Mouse (Mus musculus): Measurements from ENCODE around the gene Vtn. TPM values are rescaled to one million over a fixed set of nuclear protein-coding genes. Genes with fewer than 3 reads are reported as not detected.

Gene Vtn
- 1 to 10 TPM in 1 of 2 experiments, not detected in 1; 7.0 TPM for polyA plus RNA-seq (2017; shearing (Covaris generic))

DNA sequence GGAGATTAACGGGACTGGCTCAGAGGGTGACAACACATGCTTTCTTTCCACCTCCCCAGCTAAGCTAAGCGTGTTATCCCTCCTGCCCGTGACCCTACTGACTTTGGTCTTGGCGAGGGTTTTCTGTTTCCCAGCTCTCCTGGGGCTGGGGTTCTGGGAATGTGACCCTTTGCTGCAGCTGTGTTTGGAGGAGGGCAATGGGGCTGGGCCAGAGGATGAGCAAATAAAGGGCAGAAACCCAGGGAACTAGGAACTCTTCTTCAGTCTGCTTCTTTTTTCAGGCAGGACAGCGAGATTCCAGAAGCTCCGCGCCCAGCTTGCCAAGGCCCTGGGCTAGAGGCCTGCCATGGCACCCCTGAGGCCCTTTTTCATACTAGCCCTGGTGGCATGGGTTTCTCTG lies at the start of gene Vtn:
Vtn (plus strand) TSS at position 88 of the 400 bp plus-strand sequence.

DNA sequence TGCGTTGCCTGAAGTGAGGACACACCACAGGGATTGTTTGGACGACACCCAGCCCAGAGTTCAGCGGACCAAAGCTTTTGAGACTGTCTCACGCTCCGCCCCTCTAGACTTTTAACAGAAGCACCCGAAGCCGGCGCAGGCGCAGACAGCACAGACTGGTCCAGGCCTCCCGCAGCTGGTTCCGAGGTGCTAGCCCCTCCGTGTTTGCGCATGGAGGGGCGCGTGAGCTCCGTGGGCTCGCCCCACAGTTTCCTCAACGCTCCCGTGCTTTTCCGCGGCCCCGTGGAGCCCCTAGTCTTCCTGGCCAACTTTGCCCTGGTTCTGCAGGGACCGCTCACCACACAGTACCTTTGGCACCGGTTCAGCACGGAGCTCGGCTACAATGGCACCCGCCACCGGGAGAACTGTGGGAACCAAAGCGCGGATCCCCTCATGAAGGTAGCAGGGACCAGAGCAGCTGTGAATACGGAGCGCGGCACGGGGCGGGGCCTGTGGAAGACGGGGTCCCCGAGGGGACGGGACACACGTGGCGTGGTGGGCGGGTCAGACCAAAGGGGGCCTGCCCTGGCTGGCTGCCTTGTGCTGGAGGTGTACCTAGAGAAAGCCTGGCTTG lies 33.2 kb upstream of the Vtn start, which contains the start of gene Slc46a1:
Slc46a1 (plus strand) TSS at position 130 of the 613 bp plus-strand sequence.

DNA sequence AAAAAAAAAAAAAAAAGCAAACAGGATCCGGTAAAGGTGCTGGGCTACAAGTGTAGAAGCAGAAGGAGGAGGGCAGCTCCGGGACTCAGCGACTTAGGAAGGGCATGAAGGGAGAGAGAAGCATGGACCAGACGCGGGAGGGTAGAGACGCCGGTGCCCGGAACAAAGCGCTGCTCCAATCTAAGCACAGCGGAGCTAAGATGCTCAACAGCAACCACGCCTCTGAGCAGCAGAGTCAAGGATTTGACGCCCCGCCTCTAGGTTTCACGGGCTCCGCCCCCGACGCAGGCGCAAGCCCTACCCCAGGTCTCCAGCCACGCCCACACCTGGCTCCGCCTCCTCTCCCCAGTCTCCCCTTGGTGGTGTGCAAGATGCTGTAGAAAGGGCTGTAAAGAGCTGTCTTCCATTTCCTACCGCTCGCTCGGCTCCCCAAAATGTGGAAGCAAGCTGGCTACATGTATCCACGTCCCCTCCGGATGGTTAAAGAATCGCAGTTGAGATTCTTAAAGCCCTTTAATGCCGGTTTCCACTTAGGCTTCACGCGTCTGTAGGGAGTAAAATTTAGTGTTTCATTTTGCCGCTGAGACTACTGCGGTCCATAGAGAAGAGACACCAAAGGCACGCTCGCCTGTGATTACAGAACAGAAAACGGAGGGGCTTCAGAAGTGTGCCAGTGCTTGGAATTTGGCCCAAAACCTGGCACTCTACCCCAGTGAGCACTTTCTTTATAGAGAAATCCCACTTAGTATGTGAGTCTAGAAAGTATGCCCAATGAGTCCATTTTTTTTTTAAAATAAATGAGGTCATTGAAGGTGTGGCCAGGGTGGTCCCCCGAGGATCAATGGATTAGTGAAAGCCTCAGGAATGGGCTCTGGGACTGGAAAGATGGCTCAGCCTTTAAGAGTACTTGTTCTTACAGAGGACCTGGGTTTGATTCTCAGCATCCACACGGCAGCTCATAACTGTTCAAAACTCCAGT lies 1.1 kb upstream of the Vtn start, which contains the start of gene Sarm1:
Sarm1 (minus strand) TSS at position 211 of the 979 bp plus-strand sequence.

DNA sequence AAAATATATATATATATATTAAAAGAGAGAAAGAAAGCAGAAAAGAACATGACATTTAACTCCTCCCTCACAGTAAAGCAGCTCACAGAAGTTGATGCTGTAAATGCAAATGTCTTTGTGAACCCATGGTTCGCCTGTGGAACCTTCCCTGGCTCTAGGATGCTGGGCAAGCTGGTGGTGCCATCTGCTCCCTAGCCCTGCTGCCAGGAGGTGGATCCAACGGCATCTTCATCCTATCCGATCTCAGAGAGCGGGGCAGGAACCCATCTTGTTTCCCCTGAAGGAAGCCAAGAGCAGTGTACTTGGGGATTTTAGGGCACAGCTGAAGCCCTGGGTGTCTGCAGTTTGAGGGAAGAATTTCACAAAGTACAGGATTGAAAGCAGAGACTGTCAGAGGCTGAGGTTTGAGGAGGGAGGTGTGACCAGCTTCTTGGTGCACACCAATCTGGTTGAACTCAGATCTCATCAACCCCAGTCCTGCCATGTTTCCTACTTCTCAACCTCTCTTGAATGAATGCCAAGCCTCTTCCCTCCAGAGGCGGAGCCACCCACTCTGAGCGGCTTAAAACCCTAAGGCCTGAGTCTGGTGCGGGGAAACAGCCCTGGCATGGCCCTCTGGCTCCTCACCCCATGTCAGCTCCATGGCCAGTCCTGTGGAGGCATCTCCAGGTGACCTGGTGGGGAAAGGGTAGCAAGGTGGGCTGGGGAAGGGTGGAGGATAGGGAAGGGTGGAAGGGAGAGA lies 4.2 kb downstream of the Vtn start, which contains the start of gene Sebox:
Sebox (plus strand) TSS at position 539 of the 742 bp plus-strand sequence.

DNA sequence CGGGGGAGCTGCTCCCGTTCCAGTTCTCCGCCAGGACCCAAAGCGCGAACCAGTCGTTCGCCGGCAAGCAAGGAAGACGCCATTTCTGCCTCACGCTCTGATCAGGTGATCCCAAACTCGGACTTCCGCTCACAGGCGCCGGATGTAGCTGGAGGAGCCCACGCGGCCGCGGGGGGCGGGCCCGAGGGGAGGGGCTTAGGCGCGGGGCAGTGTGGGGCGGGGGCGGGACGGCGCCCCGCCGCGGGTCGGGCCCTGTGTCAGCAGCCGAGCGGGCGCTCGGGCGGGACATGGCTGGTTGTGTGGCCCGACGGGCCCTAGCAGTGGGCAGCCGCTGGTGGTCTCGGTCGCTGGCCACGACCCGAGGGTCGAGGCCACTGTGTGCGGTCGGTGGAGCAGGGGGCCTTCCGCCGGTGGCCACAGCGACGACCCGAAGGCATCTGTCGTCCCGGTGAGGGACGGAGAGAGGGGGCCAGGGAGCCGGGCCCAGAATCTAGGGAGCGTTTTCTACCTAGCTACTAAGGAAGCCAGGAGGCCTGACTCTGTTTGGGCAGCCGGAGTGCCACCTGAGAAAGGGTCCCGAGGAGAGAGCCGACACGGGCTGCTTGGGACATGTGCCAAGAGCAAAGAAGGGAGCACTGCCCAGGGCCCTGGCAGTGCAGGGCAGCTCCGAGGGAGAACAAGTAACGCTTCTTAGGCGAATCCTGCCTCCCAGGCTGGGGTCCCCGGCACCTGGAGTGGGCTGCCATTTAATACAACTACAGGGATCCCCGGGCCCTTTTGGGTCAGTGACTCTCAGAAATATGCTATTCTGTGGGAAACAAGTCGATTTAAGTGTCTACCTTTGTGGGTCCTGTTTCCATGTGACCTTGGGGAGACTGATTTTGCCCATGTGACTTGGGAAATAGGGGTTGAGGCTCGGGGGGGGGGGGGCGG lies 13.4 kb downstream of the Vtn start, which contains the start of the genes Tmem199 and Poldip2:
Tmem199 (minus strand) TSS at position 148 of the 933 bp plus-strand sequence.
Poldip2 (plus strand) TSS at position 169 of the 933 bp plus-strand sequence.

DNA sequence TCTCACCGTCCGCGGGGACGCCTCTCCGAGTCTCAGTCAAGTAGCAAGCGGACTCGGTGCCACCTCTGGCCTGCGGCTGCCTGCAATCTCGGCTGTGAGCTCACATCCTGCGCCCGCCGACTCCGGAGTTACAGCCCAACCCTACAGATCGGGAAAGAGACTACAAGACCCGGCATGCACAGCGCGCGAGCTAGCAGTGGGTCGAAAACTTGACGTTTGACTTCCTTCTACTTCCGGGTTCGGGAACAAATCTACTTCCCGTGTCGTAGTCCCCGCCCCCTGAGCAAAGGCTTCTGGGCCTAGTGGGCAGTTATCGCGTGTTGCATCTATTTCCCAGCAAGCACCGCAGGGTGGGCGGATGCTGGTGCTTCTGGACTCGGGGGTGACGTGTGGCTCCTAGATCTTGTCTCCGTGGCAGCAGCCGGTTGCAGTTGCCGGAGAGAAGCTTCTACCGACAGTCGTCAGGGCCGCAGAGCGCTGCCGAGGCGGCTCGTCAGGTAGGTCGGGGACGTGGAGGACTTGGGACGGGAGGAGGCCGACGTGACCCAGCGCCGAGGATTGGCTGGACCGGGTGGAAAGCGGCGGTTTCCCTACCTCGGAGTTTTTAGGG lies 37.3 kb downstream of the Vtn start, which contains the start of the genes Tnfaip1 and Ift20:
Tnfaip1 (minus strand) TSS at position 253 of the 610 bp plus-strand sequence.
Ift20 (plus strand) TSS at position 282 of the 610 bp plus-strand sequence.

DNA sequence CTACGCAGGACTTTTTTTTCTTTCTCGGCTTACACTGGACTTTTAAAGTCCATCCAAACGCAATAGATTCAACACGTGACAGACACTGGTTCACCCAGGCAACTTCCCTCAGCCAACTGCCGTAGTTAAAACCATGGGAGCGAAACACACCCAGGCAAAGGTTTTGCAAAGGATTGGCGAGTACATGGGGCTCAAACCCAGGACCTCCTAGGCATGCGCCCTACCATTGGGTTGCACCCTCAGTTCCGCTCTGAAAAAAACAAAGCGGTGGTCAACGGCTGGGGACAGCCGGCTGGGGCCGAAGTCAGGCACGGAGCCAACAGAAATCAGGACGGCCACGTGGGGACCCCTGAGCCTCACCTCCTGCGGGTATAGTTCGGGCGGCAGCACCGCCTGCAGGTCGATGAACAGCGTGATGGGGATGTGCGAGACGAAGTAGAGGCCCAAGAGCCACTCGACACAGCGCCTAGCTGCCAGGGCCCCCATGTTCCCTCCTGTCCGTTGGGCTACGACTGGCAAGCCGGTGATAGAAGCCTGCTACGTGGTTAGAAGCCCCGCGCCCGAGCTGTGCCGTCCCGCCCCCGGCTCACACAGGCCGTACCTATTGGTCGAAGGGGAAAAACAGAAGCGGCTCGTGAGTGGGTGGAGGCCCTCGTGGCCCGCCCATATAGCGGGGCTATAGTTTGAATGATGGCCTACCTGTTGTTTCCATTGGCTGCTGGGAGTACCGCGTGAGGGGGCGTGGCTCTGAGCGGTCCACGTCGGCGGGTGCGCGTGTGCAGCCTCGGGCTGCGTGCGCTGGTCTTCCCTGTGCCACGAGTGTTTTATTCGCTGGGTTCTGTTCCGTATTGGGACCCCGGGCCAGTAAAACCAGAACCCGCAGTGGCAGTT lies 51.5 kb downstream of the Vtn start, which contains the start of gene Tmem97:
Tmem97 (minus strand) TSS at position 610 of the 891 bp plus-strand sequence.

Other genes with a start within 250 kb of the Vtn start
- 10 to 100 TPM; 70.9 to 82.1 TPM for gene 2610507B11Rik, start 237.3 kb upstream of the Vtn start, polyA plus RNA-seq (2017; shearing (Covaris generic))
- 1 to 10 TPM in 1 of 2 experiments, under 1 TPM in 1; 0.61 to 1.1 TPM for gene BC030499, start 208.2 kb upstream of the Vtn start, polyA plus RNA-seq (2017; shearing (Covaris generic))
- 1 to 10 TPM; 1.8 to 2.6 TPM for gene Spag5, start 197.6 kb upstream of the Vtn start, polyA plus RNA-seq (2017; shearing (Covaris generic))
- 10 to 100 TPM in 1 of 2 experiments, 1 to 10 TPM in 1; 4.7 to 11.9 TPM for gene Aldoc, start 176.1 kb upstream of the Vtn start, polyA plus RNA-seq (2017; shearing (Covaris generic))
- gene Pigs, start 170.7 kb upstream of the Vtn start, polyA plus RNA-seq (2017; shearing (Covaris generic)), result 100 to 1,000 TPM in 1 of 2 experiments, 10 to 100 TPM in 1; 97.8 to 113 TPM
- 10 to 100 TPM; 58.4 to 82.5 TPM for gene Unc119, start 155.6 kb upstream of the Vtn start, polyA plus RNA-seq (2017; shearing (Covaris generic))
- gene Foxn1, start 112.5 kb upstream of the Vtn start, polyA plus RNA-seq (2017; shearing (Covaris generic)), result under 1 TPM; 0.30 to 0.45 TPM
- not detected for gene Slc13a2, start 76.9 kb upstream of the Vtn start, polyA plus RNA-seq (2017; shearing (Covaris generic))
- 1 to 10 TPM; 2.6 to 3.1 TPM for gene Slc46a1, start 33.4 kb upstream of the Vtn start, polyA plus RNA-seq (2017; shearing (Covaris generic))
- 1 to 10 TPM; 3.5 to 8.3 TPM for gene Sarm1, start 1.3 kb upstream of the Vtn start, polyA plus RNA-seq (2017; shearing (Covaris generic))
- gene Sebox, start 4.4 kb downstream of the Vtn start, polyA plus RNA-seq (2017; shearing (Covaris generic)), result under 1 TPM in 1 of 2 experiments, not detected in 1; 0.28 TPM
- 10 to 100 TPM; 25.5 to 38.7 TPM for gene Tmem199, start 13.1 kb downstream of the Vtn start, polyA plus RNA-seq (2017; shearing (Covaris generic))
- 10 to 100 TPM; 38.5 to 41.9 TPM for gene Poldip2, start 13.1 kb downstream of the Vtn start, polyA plus RNA-seq (2017; shearing (Covaris generic))
- 10 to 100 TPM; 14.9 to 16.2 TPM for gene Tnfaip1, start 37.2 kb downstream of the Vtn start, polyA plus RNA-seq (2017; shearing (Covaris generic))
- gene Ift20, start 37.3 kb downstream of the Vtn start, polyA plus RNA-seq (2017; shearing (Covaris generic)), result 100 to 1,000 TPM in 1 of 2 experiments, 10 to 100 TPM in 1; 74.9 to 107 TPM
- gene Tmem97, start 51.7 kb downstream of the Vtn start, polyA plus RNA-seq (2017; shearing (Covaris generic)), result 10 to 100 TPM in 1 of 2 experiments, 1 to 10 TPM in 1; 9.5 to 14.8 TPM
- gene Nlk, start 198.3 kb downstream of the Vtn start, polyA plus RNA-seq (2017; shearing (Covaris generic)), result 10 to 100 TPM; 10.0 to 11.1 TPM